Mouse (Mus musculus): Measurements from ENCODE around the gene Gsk3a.
"Not testable (repeated sequence)": the region's sequence is repeated elsewhere in the genome, so short reads cannot be mapped to it uniquely, and the experiment has no call there.

Gene Gsk3a

DNA sequence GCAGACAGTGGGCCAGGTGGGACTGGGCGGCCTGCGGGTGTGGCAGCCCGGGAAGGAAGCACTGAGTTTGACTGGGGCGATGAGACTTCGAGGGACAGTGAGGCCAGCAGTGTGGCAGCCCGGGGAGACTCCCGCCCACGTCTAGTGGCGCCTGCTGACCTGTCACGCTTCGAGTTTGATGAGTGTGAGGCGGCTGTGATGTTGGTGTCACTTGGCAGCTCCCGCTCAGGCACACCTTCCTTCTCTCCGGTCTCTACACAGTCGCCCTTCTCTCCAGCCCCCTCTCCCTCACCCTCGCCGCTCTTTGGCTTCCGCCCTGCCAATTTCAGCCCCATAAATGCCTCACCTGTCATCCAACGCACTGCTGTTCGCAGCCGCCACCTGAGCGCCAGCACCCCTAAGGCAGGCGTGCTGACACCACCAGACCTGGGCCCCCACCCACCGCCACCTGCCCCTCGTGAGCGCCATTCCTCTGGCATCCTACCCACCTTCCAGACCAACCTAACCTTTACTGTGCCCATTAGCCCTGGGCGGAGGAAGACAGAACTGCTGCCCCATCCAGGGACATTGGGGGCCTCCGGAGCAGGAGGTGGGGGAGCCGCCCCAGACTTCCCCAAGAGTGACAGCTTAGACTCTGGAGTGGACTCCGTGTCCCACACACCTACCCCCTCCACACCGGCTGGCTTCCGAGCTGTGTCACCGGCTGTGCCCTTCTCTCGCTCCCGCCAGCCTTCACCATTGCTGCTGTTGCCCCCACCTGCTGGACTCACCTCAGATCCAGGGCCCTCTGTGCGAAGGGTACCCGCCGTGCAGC is 35.0 kb upstream of the Gsk3a start:
- DNase-seq = no peak

- no peak for DNase-seq
Measured at GRCm38 (mm10) chr7:25271651-25272444, 34.2 kb upstream of the Gsk3a start.

DNA sequence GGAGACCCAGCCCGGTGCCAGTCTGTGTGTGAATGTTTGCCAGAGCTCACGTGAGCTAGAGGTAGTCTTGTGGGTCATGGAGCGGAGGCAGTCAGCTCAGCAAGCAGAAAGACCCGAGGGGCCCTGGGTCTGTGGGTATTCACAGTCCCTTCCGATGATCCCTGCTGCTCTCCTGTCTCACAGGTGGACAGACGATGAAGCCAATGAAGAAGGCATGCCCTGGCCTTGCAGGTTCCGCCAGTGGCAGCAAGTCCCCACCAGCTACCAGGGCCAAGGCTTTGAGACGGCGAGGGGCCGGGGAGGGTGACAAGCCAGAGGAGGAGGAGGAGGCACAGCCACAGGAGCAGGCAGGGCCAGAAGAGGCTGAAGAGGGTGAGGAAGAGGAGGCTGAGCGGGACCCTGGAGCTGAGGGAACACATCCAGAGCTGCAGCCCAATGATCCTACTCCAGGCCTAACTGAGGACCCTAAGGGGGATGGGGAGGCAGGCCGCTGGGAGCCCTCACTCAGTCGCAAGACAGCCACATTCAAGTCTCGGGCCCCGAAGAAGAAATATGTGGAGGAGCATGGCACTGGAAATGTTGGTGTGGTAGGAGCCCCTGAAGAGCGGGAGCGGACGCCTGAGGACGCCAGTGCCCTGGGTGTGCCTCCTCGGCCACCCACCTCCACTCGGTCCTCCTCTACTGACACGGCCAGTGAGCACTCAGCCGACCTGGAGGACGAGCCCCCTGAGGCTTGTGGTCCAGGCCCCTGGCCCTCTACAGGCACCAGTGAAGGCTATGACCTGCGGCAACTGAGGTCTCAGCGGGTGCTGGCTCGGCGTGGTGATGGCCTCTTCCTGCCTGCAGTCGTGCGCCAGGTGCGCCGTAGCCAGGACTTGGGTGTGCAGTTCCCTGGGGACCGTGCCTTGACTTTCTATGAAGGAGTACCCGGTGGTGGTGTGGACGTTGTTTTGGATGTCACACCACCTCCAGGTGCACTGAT is 33.3 kb upstream of the Gsk3a start:
- no peak for DNase-seq

GRCm38 (mm10) chr7:25269545-25270271 is 32.1 kb upstream of the Gsk3a start:
- DNase-seq = no peak

- DNase-seq = no peak
Measured at GRCm38 (mm10) chr7:25269029-25269428, 31.4 kb upstream of the Gsk3a start.

DNA sequence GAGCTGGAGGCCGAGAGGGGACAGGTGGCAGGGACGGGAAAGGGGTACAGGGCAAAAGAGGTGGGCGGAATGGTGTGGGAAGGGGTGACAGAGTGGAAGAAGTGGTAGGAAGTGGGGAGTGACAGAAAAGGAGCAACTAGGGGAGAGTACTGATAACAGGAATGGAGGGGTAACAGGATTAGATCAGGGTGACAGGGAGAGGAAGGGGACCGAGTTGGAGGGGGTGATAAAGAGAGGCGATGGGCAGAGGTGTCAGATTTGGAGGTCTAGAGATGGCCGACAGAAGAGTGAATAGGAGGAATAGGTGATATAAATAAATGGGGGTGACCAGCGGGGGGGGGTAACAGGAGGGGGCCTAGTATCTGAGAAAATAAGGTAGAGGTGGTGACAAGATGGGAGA is 30.9 kb upstream of the Gsk3a start:
- no peak for DNase-seq

- peak; percentile 100 for DNase-seq
Measured at GRCm38 (mm10) chr7:25267751-25268463, 30.3 kb upstream of the Gsk3a start.

DNA sequence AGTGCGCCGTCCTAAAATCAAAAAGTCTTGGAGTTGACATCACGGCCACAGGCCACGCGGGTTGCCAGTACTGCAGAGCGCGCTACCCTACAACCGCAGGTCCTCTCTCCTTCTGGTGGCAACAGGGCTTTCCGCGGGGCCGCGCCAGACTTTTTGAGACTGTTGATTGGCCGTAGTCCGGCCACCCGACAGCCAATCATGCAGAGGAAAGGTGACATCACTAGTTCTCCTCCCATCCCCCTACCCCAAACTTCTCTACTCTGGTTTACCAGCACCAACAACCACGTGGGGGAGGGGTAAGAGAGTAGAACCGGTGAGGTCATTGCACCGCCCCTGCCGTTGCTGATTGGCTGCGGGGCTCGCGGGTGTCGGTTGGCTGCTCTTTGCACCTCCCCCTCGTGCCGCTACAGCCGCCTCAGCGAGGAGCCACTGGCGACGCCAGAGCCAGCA is 29.7 kb upstream of the Gsk3a start, which contains the start of gene Cic:
Gene Cic, plus strand, starts transcription at position 404 of the 450 bp plus-strand sequence.
- DNase-seq = peak; percentile 100

- DNase-seq = no peak
Measured at GRCm38 (mm10) chr7:25266180-25266962, 28.7 kb upstream of the Gsk3a start.

GRCm38 (mm10) chr7:25265743-25266142 is 28.1 kb upstream of the Gsk3a start:
- DNase-seq = not testable (repeated sequence)

DNA sequence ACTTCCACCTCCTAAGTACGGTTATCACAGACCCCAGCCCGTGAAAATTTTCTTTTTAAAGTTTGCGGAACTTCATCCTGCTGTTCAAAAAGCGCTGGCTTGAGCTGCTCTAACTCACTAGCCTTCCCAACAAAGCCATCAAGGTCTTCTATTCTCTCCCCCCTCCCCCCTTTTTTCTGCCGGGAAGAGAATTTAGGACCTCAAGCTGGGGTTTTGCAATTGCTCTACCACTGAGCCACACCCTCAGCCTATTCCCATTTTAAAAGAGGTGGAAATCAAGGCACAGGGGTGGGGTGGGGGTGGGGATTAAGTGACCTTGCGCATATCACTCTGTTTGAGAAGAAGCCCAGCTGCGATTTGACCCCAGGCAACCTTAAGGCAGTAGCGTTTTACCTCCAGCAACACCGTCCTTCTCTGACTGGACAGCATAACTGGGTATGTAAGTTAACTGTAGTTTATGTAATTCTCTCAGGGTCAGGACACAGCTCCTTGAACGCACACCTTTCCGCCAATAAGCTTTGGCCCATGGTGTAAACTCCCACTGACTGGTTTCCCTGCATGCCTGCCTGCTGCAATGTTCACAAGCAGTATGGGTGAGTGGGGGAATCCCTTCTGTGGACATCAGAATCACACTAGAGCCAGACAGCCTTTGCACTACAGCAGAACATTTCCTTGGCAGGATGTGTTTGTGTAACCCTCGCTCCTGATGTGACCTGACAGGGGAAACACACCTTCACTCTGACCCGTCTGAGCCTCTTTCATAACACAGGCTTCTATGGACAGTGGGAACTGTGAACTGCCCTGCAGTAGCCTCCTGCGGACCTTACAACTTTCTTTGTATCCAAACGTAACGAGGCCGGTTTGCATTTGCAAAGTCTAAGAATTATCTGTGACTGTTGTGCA is 26.6 kb upstream of the Gsk3a start:
- no peak for DNase-seq

DNA sequence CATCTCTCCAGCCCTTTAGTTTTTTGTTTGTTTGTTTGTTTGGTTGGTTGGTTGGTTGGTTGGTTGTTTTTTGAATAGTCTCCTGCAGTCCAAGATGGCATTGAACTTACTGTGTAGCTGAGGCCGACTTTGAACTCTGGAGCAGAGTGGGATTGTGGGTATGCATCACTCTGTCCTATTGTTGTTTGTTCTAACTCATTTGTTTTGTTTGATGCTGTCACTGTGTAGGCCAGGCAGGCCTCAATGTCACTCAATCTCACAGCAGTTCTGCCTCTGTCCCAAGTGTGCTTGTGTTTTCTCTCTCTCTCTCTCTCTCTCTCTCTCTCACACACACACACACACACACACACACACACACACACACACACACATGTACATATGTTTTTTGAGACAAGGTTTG is 24.2 kb upstream of the Gsk3a start:
- no peak for DNase-seq

GRCm38 (mm10) chr7:25251822-25252221 is 14.2 kb upstream of the Gsk3a start:
- DNase-seq = peak; percentile 17

DNA sequence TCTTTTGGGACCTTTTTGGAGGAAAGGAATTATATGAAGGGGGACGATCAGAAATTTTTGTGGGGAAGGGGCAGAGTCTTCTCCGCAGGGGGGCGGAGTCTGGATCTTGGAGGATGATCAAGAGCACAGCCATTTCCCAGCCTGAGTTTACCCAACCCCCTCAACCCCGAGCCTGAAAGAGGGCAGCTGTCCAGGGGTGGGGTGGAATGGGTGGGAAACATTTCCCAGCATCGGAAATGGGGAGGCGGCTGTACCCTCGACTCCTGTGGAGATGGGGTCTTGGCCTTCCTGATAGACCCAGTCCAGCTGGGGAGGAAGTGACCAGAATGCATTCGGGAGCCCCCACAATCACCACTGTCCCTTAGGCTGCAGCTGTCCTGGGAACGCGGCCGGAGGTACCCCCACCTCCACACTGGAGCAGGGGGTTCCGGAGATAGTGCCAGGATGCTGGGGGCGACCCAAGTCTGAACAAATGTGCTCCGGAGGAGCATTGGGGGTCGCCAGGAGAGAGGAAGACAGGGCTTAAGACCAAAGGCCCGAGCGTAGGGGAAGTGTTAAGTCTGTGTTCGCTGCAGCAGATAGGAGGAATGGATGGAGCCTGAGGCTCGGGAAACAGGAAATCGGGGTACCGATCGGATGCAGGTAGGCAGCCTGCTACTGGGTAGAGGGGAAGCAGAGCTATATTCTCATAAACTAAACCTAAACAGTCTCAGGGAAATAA is 13.6 kb upstream of the Gsk3a start:
- peak; percentile 70 for DNase-seq

GRCm38 (mm10) chr7:25250141-25250972 is 12.7 kb upstream of the Gsk3a start, which contains the start of gene Erf:
Gene Erf, minus strand, starts transcription at chr7:25250761.
- DNase-seq = peak; percentile 94

GRCm38 (mm10) chr7:25249314-25250140 is 11.9 kb upstream of the Gsk3a start:
- DNase-seq = peak; percentile 88
